In the genomic region with DNA sequence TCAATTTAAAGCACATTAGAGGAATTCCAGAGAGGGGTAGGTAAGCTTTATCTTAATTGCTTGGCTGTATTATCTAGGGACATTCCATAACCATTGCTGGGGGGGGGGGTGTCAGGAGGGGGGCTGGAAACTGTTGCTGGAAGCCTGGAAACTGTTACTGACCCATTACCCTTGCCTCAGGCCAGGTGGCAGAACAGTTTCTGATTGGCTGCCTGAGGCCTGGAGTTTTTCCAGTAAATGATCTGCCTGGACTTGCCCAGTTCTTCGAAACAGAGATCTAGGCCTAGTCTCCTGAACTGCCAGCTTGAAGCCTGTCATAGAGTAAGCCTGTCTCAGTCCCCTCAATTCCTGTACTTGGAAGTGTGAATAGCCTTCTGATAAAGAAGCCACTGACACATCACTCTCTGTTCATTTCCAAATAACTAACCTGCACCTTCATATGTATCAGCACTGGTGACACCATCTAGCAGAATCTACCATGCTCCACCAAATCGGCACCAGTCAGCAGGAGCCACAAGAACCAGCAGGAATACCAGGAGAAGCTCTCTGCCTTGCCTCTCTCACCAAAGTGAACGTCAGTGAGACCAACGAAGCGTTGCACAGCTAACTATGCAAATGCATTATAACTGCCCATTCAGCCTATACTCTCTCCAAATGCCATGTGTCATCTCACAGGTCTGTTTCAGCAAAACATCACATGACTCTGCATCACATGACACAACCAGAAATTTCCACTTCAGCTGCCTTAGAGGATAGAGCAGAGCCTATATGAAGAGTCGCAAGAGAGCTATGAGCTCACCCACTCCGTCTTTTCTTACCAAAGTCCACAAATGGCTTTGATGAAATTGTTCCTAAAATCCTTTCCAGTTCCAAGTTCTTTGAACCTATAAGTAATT, we compare ENCODE assay signal across 17 mouse cellular contexts.
DNase-seq lines count a peak whose midpoint lies in the region; ATAC-seq and TF ChIP-seq lines count a peak whose summit lies in the region.
"Had no signal": no experiment of that assay in that cellular context is flagged by ENCODE, and none has a peak within 500 bp of the region (broad histone marks: within the 10 kb centered on the region; RNA-seq: fewer than 3 reads in every experiment).

No protein-coding gene starts in this region.

- H3K4me3 ChIP-seq in heart, embryonic 14.5 days (ENCODE audit: control insufficient read depth in 1 of 2, insufficient read depth in 1 of 2, low read depth in 1 of 2, low read length in 2 of 2) = no peak overlapping the region
- H3K4me3 ChIP-seq in embryonic facial prominence, embryonic 10.5 days = no peak overlapping the region
- no peak overlapping the region for H3K4me3 ChIP-seq in midbrain, postnatal 0 days (ENCODE audit: low read depth, low read length)
- H3K4me3 ChIP-seq in neural tube, embryonic 15.5 days (replicated peaks) = no peak overlapping the region
- H3K4me3 ChIP-seq: embryonic facial prominence, embryonic 13.5 days; hindbrain, embryonic 15.5 days; midbrain, embryonic 13.5 days had no signal

- H3K9ac ChIP-seq in heart, embryonic 14.5 days (ENCODE audit: low read length) = no peak overlapping the region
- no peak overlapping the region for H3K9ac ChIP-seq in midbrain, postnatal 0 days (replicated peaks; ENCODE audit: low read length, poor library complexity, severe bottlenecking)
- H3K9ac ChIP-seq in neural tube, embryonic 15.5 days (replicated peaks) = no peak overlapping the region
- H3K9ac ChIP-seq: embryonic facial prominence, embryonic 13.5 days; hindbrain, embryonic 15.5 days; midbrain, embryonic 13.5 days had no signal

- no peak for TF ChIP-seq CTCF in midbrain, postnatal 0 days (IDR thresholded peaks at IDR 0.05)

- peaks cover 6 to 17% of the 10 kb centered on the region in 2 experiments for H3K4me1 ChIP-seq in heart, embryonic 14.5 days (ENCODE audit: control insufficient read depth in 2 of 2, insufficient read depth in 2 of 2, low read length in 2 of 2)
- peaks cover 12% of the 10 kb centered on the region; the same call in 1 of the 2 replicates for H3K4me1 ChIP-seq in embryonic facial prominence, embryonic 10.5 days
- H3K4me1 ChIP-seq in midbrain, postnatal 0 days (ENCODE audit: insufficient read depth, low read length) = peaks cover 4% of the 10 kb centered on the region; the same call in 1 of the 2 replicates
- H3K4me1 ChIP-seq in neural tube, embryonic 15.5 days = peaks cover 8% of the 10 kb centered on the region

- intact Hi-C loops in heart, postnatal 14 days (cut with DNase I) = no loop called here

- no peaks in the 10 kb centered on the region for H3K36me3 ChIP-seq in heart, embryonic 14.5 days (ENCODE audit: control insufficient read depth, insufficient read depth, low read length)
- no peaks in the 10 kb centered on the region for H3K36me3 ChIP-seq in embryonic facial prominence, embryonic 10.5 days (replicated peaks)
- H3K36me3 ChIP-seq in midbrain, postnatal 0 days (ENCODE audit: insufficient read depth, low read length) = no peaks in the 10 kb centered on the region
- no peaks in the 10 kb centered on the region for H3K36me3 ChIP-seq in neural tube, embryonic 15.5 days
- H3K36me3 ChIP-seq: embryonic facial prominence, embryonic 13.5 days; hindbrain, embryonic 15.5 days; midbrain, embryonic 13.5 days had no signal

- no peak for DNase-seq in heart, postnatal 14 days
- DNase-seq in spleen, postnatal 36 days (ENCODE audit: low spot score in 2 of 2) = peak; percentile 35 to 41
- no peak for DNase-seq in spleen, adult 18-20 months
- DNase-seq in embryonic facial prominence, embryonic 10.5 days (ENCODE audit: low spot score) = peak; percentile 61
- DNase-seq in midbrain, postnatal 0 days (ENCODE audit: low spot score) = no peak
- DNase-seq: adrenal gland, adult 2 months; cerebellum, adult 11-12 months; liver; lung, adult 18-20 months; right cerebral cortex, postnatal 14 days had no signal

- H3K9me3 ChIP-seq in heart, embryonic 14.5 days (ENCODE audit: control insufficient read depth, low read length) = no peaks in the 10 kb centered on the region
- no peaks in the 10 kb centered on the region for H3K9me3 ChIP-seq in embryonic facial prominence, embryonic 10.5 days
- no peaks in the 10 kb centered on the region for H3K9me3 ChIP-seq in midbrain, postnatal 0 days (ENCODE audit: low read length)
- H3K9me3 ChIP-seq in neural tube, embryonic 15.5 days (replicated peaks) = no peaks in the 10 kb centered on the region
- H3K9me3 ChIP-seq: embryonic facial prominence, embryonic 13.5 days; hindbrain, embryonic 15.5 days; midbrain, embryonic 13.5 days had no signal

- no peaks in the 10 kb centered on the region for H3K27me3 ChIP-seq in heart, embryonic 14.5 days (ENCODE audit: control insufficient read depth, insufficient read depth, low read length)
- no peaks in the 10 kb centered on the region for H3K27me3 ChIP-seq in embryonic facial prominence, embryonic 10.5 days (replicated peaks; ENCODE audit: low read depth, poor library complexity, severe bottlenecking)
- no peaks in the 10 kb centered on the region for H3K27me3 ChIP-seq in midbrain, postnatal 0 days (ENCODE audit: insufficient read depth, low read length)
- no peaks in the 10 kb centered on the region for H3K27me3 ChIP-seq in neural tube, embryonic 15.5 days (replicated peaks)
- H3K27me3 ChIP-seq: embryonic facial prominence, embryonic 13.5 days; midbrain, embryonic 13.5 days had no signal

- ATAC-seq in heart, embryonic 14.5 days (ENCODE audit: insufficient number of reproducible peaks, insufficient read depth, low FRiP score, low read depth) = no peak
- ATAC-seq in erythroid progenitor cell, adult 5-6 weeks (replicated peaks; ENCODE audit: low FRiP score, poor library complexity, severe bottlenecking) = no peak
- no peak for ATAC-seq in midbrain, postnatal 0 days (ENCODE audit: low FRiP score)
- ATAC-seq in neural tube, embryonic 15.5 days (ENCODE audit: low FRiP score) = no peak
- ATAC-seq: midbrain, embryonic 13.5 days had no signal

- 80% methylated on average over 7 of the region's 7 CpGs for WGBS in heart, embryonic 14.5 days
- WGBS in embryonic facial prominence, embryonic 10.5 days = 87% methylated on average over 7 of the region's 7 CpGs
- WGBS in midbrain, postnatal 0 days = 89% methylated on average over 7 of the region's 7 CpGs
- 85% methylated on average over 7 of the region's 7 CpGs for WGBS in neural tube, embryonic 15.5 days

- H3K27ac ChIP-seq in heart, embryonic 14.5 days (replicated peaks in 1 of 2; ENCODE audit: control insufficient read depth in 1 of 2, insufficient read depth in 1 of 2, low read depth in 2 of 2, low read length in 2 of 2) = peak overlapping the region; percentile 53 to 61
- H3K27ac ChIP-seq in embryonic facial prominence, embryonic 10.5 days (replicated peaks) = no peak overlapping the region
- H3K27ac ChIP-seq in midbrain, postnatal 0 days (ENCODE audit: low read depth, low read length) = no peak overlapping the region
- no peak overlapping the region for H3K27ac ChIP-seq in neural tube, embryonic 15.5 days (replicated peaks)
- H3K27ac ChIP-seq: embryonic facial prominence, embryonic 13.5 days; hindbrain, embryonic 15.5 days; macrophage; midbrain, embryonic 13.5 days had no signal

- H3K4me2 ChIP-seq in heart, embryonic 14.5 days (ENCODE audit: low read length) = no peak overlapping the region
- H3K4me2 ChIP-seq in midbrain, postnatal 0 days (ENCODE audit: low read depth, low read length, poor library complexity, severe bottlenecking) = no peak overlapping the region
- H3K4me2 ChIP-seq in neural tube, embryonic 15.5 days = no peak overlapping the region
- H3K4me2 ChIP-seq: embryonic facial prominence, embryonic 13.5 days; hindbrain, embryonic 15.5 days; midbrain, embryonic 13.5 days had no signal

Comparison
In these comparisons a context has a peak if more than half of its experiments do, and no peak if none do; other contexts are left out.
1. DNase-seq: peak in spleen, postnatal 36 days (2 of 2) and embryonic facial prominence, embryonic 10.5 days (single experiment); none in heart, postnatal 14 days (0 of 2), spleen, adult 18-20 months (0 of 2) and midbrain, postnatal 0 days (single experiment).
2. H3K27ac ChIP-seq: peak in heart, embryonic 14.5 days (2 of 2); none in embryonic facial prominence, embryonic 10.5 days (single experiment), midbrain, postnatal 0 days (single experiment) and neural tube, embryonic 15.5 days (single experiment).